Mouse (Mus musculus) heart, embryonic 13.5 days (tissue): ENCODE measurements around the gene Sipa1l1. TPM values are rescaled to one million over a fixed set of nuclear protein-coding genes. Genes with fewer than 3 reads are reported as not detected.
A peak's percentile ranks its signal among the peaks of the same experiment; 100 is the strongest.

Experiments
- ATAC-seq: fragments of 200-750 bp; cut with Nextera tagmentation; 2 replicates; pipeline ENCODE4 v1.8.0; 2017; ENCODE audit warnings: moderate TSS enrichment; ENCODE audit not compliant: insufficient number of reproducible peaks, low FRiP score, low TSS enrichment; ENCODE audit errors: extremely low read depth
- H3K27ac ChIP-seq: fragments of 300-500 bp; sonication (generic); replicated peaks from 2 replicates; pipeline ENCODE4 v1.5.1; 2015; ENCODE audit warnings: moderate library complexity, mild to moderate bottlenecking, inconsistent platforms
- H3K27me3 ChIP-seq: fragments of 300-500 bp; sonication (generic); replicated peaks from 2 replicates; pipeline ENCODE4 v1.6.1; 2015; ENCODE audit warnings: mild to moderate bottlenecking, inconsistent platforms
- H3K36me3 ChIP-seq: fragments of 300-500 bp; sonication (generic); 2 replicates; pipeline ENCODE4 v1.6.1; 2015; ENCODE audit warnings: mild to moderate bottlenecking, inconsistent platforms
- H3K4me1 ChIP-seq: fragments of 300-500 bp; sonication (generic); 2 replicates; pipeline ENCODE4 v1.6.1; 2015; ENCODE audit warnings: inconsistent platforms
- H3K4me2 ChIP-seq: fragments of 300-500 bp; sonication (generic); 2 replicates; pipeline ENCODE4 v1.6.1; 2015; ENCODE audit warnings: inconsistent platforms, mild to moderate bottlenecking, moderate library complexity
- H3K4me3 ChIP-seq: fragments of 300-500 bp; sonication (generic); 2 replicates; pipeline ENCODE4 v1.5.1; 2015; ENCODE audit warnings: moderate library complexity, mild to moderate bottlenecking, inconsistent platforms
- H3K9ac ChIP-seq: fragments of 300-500 bp; sonication (generic); 2 replicates; pipeline ENCODE4 v1.6.1; 2015; ENCODE audit warnings: inconsistent platforms, mild to moderate bottlenecking, moderate library complexity
- H3K9me3 ChIP-seq: fragments of 300-500 bp; sonication (generic); 2 replicates; pipeline ENCODE4 v1.6.1; 2016; ENCODE audit warnings: inconsistent platforms
- WGBS: fragments of 180-500 bp; shearing (Covaris S2); methylation state at CpG from one replicate; pipeline ENCODE4 v1.1.7; 2015; ENCODE audit warnings: mixed read lengths; 5-methylcytosine and 5-hydroxymethylcytosine counted together
- polyA plus RNA-seq: library from polyadenylated mRNA; unstranded; fragments of >200 nt; fragmentation: Nextera tagmentation; extraction: Ambion mirVana; gene quantifications from 2 replicates; pipeline ENCODE4 v1.2.1, GENCODE M21; 2015

Sipa1l1 gene
- polyA plus RNA-seq, 1 experiment from 2014 or later, result 19.9 TPM

- no peak for ATAC-seq
- no peaks in the 10 kb centered on the region for H3K27me3 ChIP-seq
- H3K9me3 ChIP-seq, result no peaks in the 10 kb centered on the region
- WGBS, result 41% methylated on average over 7 of the region's 7 CpGs
- H3K4me3 ChIP-seq, result no peak overlapping the region
- peak overlapping the region; percentile 32 for H3K27ac ChIP-seq
- H3K4me2 ChIP-seq, result no peak overlapping the region
- peaks cover 16% of the 10 kb centered on the region for H3K36me3 ChIP-seq
- 0 out of 2 replicates have a peak overlapping the region, but pooled peaks have one; percentile 5 for H3K9ac ChIP-seq
- peaks cover 59% of the 10 kb centered on the region for H3K4me1 ChIP-seq
Measured at GRCm38 (mm10) chr12:82409686-82410472, 240.8 kb downstream of the Sipa1l1 start.

GRCm38 (mm10) chr12:82412291-82413032 is 243.3 kb downstream of the Sipa1l1 start:
- Histone ChIP-seq H3K9me3 (no peaks in the 10 kb centered on the region), H3K27me3 (no peaks in the 10 kb centered on the region), H3K4me3 (no peak overlapping the region), H3K27ac (peak overlapping the region; percentile 76), H3K36me3 (peaks cover 15% of the 10 kb centered on the region), H3K4me1 (peaks cover 77% of the 10 kb centered on the region), H3K4me2 (no peak overlapping the region), H3K9ac (no peak overlapping the region)
- no peak for ATAC-seq
- 51% methylated on average over 3 of the region's 3 CpGs for WGBS

- 23% methylated on average over 4 of the region's 4 CpGs for WGBS
- peaks cover 35% of the 10 kb centered on the region for H3K36me3 ChIP-seq
- no peak overlapping the region for H3K9ac ChIP-seq
- no peak overlapping the region for H3K4me3 ChIP-seq
- 0 out of 2 replicates have a peak overlapping the region, but pooled peaks have one; percentile 4 for H3K4me2 ChIP-seq
- peak overlapping the region; percentile 66 for H3K27ac ChIP-seq
- no peak for ATAC-seq
- H3K4me1 ChIP-seq, result peaks cover 53% of the 10 kb centered on the region
- H3K27me3 ChIP-seq, result no peaks in the 10 kb centered on the region
- no peaks in the 10 kb centered on the region for H3K9me3 ChIP-seq
Measured at GRCm38 (mm10) chr12:82415690-82416364, 246.7 kb downstream of the Sipa1l1 start.

DNA sequence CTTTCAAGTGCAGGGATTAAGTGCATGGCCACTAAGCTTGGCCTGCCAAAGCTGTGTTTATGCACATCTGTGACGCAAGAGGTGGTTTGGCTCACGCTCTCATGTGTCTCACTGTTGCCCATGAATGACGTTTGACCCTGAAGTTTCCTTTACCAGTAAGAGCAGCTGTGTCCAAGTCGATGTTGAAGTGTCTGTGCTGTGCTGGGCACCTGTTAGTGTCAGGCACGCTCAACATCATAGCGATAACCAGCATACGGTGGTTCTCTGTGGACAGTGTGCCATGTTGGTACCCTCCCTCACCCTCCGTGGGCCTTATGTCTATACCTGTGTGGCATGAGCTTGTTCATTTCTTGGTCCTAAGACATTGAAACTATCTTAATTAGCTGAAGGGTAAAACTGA is 249.9 kb downstream of the Sipa1l1 start:
- peaks cover 60% of the 10 kb centered on the region for H3K36me3 ChIP-seq
- no peak overlapping the region for H3K4me2 ChIP-seq
- peaks cover 37% of the 10 kb centered on the region for H3K4me1 ChIP-seq
- no peak overlapping the region for H3K4me3 ChIP-seq
- H3K9ac ChIP-seq, result no peak overlapping the region
- no peaks in the 10 kb centered on the region for H3K9me3 ChIP-seq
- no peak overlapping the region for H3K27ac ChIP-seq
- WGBS, result 85% methylated on average over 8 of the region's 8 CpGs
- ATAC-seq, result no peak
- H3K27me3 ChIP-seq, result no peaks in the 10 kb centered on the region

- H3K36me3 ChIP-seq, result peaks cover 72% of the 10 kb centered on the region
Measured at GRCm38 (mm10) chr12:82424783-82425182, 255.7 kb downstream of the Sipa1l1 start.

DNA sequence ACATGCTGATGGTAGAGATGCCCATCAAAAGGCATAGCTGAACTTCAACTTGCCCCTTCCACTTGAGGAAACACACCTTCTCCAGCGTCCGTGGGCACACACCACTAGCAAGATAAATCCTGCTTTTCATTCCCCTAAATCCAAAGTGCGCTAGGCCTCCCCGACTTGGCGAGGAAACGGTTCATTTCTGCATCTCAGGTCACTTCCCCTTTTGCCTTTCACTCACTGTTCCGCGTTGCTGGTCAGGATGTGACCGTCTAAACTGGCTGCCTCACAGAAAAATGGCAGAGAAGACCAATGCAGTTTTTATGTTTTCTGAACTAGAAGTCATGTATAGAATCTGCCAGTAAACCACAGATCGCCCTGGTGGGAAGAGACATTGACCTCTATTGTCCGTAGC is 256.7 kb downstream of the Sipa1l1 start:
- H3K36me3 ChIP-seq, result peaks cover 76% of the 10 kb centered on the region
- no peak overlapping the region for H3K9ac ChIP-seq
- WGBS, result 87% methylated on average over 11 of the region's 11 CpGs
- H3K4me1 ChIP-seq, result peaks cover 33% of the 10 kb centered on the region
- no peak for ATAC-seq
- H3K4me3 ChIP-seq, result no peak overlapping the region
- no peaks in the 10 kb centered on the region for H3K27me3 ChIP-seq
- H3K4me2 ChIP-seq, result no peak overlapping the region
- H3K9me3 ChIP-seq, result no peaks in the 10 kb centered on the region
- 0 out of 2 replicates have a peak overlapping the region, but pooled peaks have one; percentile 12 for H3K27ac ChIP-seq

More at GRCm38 (mm10) chr12:82424783-82425182, 255.7 kb downstream of the Sipa1l1 start:
- H3K4me3 ChIP-seq, result no peak overlapping the region
- peak; percentile 37; the same call in 1 of the 2 replicates for ATAC-seq
- H3K9ac ChIP-seq, result peak overlapping the region; percentile 61
- WGBS, result 54% methylated on average over 15 of the region's 15 CpGs
- no peaks in the 10 kb centered on the region for H3K9me3 ChIP-seq
- H3K27ac ChIP-seq, result peak overlapping the region; percentile 77
- peak overlapping the region; percentile 36 for H3K4me2 ChIP-seq
- peaks cover 41% of the 10 kb centered on the region for H3K4me1 ChIP-seq
- no peaks in the 10 kb centered on the region for H3K27me3 ChIP-seq

- Histone ChIP-seq H3K4me2 (no peak overlapping the region), H3K36me3 (peaks cover 71% of the 10 kb centered on the region), H3K9ac (no peak overlapping the region), H3K9me3 (no peaks in the 10 kb centered on the region), H3K4me3 (no peak overlapping the region), H3K27me3 (no peaks in the 10 kb centered on the region), H3K4me1 (peaks cover 33% of the 10 kb centered on the region), H3K27ac (peak overlapping the region; percentile 56; the same call in 1 of the 2 replicates)
- no peak for ATAC-seq
- 71% methylated on average over 2 of the region's 2 CpGs for WGBS
Measured at GRCm38 (mm10) chr12:82427416-82427815, 258.3 kb downstream of the Sipa1l1 start.

DNA sequence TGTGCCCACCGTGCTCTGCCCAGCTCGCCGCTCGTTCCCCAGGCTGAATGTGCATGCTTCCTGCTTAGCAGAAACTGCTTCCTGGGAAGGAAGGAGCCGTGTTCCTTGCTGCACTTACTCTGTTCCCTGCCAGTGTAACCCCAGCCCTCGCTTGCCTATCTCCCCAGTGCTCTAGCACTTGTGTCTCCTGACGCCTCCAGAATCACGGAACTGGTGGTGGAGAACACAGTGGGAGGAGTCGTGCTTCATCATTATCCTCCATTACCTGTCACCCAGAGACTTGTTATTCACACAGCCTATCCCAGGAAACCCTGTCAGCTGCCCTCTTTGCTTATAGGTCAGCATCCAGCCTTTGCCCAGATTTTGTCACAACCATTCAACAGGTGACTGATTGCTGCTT is 259.3 kb downstream of the Sipa1l1 start:
- Histone ChIP-seq H3K9me3 (no peaks in the 10 kb centered on the region), H3K27me3 (no peaks in the 10 kb centered on the region), H3K4me2 (no peak overlapping the region), H3K27ac (no peak overlapping the region), H3K9ac (no peak overlapping the region), H3K36me3 (peaks cover 71% of the 10 kb centered on the region), H3K4me3 (no peak overlapping the region), H3K4me1 (peaks cover 37% of the 10 kb centered on the region)
- 71% methylated on average over 9 of the region's 9 CpGs for WGBS
- ATAC-seq, result no peak

- Histone ChIP-seq H3K4me1 (peaks cover 6% of the 10 kb centered on the region; the same call in 1 of the 2 replicates), H3K27me3 (no peaks in the 10 kb centered on the region), H3K4me3 (no peak overlapping the region), H3K9me3 (no peaks in the 10 kb centered on the region), H3K4me2 (no peak overlapping the region), H3K36me3 (peaks cover 86% of the 10 kb centered on the region), H3K9ac (no peak overlapping the region), H3K27ac (no peak overlapping the region)
- ATAC-seq, result no peak
- 67% methylated on average over 4 of the region's 4 CpGs for WGBS
Measured at GRCm38 (mm10) chr12:82433311-82433710, 264.2 kb downstream of the Sipa1l1 start.

- no peak for ATAC-seq
- Histone ChIP-seq H3K4me1 (peaks cover 4% of the 10 kb centered on the region; the same call in 1 of the 2 replicates), H3K27me3 (no peaks in the 10 kb centered on the region), H3K4me2 (no peak overlapping the region), H3K27ac (no peak overlapping the region), H3K4me3 (no peak overlapping the region), H3K9ac (no peak overlapping the region), H3K9me3 (no peaks in the 10 kb centered on the region), H3K36me3 (peaks cover 86% of the 10 kb centered on the region)
- 84% methylated on average over 9 of the region's 9 CpGs for WGBS
Measured at GRCm38 (mm10) chr12:82434591-82434990, 265.5 kb downstream of the Sipa1l1 start.

- Histone ChIP-seq H3K4me3 (no peak overlapping the region), H3K9ac (no peak overlapping the region), H3K4me2 (no peak overlapping the region), H3K36me3 (peaks cover 87% of the 10 kb centered on the region), H3K9me3 (no peaks in the 10 kb centered on the region), H3K4me1 (no peaks in the 10 kb centered on the region), H3K27ac (no peak overlapping the region), H3K27me3 (no peaks in the 10 kb centered on the region)
- ATAC-seq, result no peak
- WGBS, result 78% methylated on average over 3 of the region's 3 CpGs
Measured at GRCm38 (mm10) chr12:82441479-82441878, 272.4 kb downstream of the Sipa1l1 start.
